Mouse (Mus musculus) gastrocnemius, postnatal 25 days (tissue): ENCODE data around the gene Wrb. TPM values are rescaled to one million over a fixed set of nuclear protein-coding genes. Genes with fewer than 3 reads are reported as not detected.
"Not testable (repeated sequence)": the region's sequence is repeated elsewhere in the genome, so short reads cannot be mapped to it uniquely, and the experiment has no call there.

Source experiments
- DNase-seq: peaks from one replicate; pipeline ENCODE4 v3.0.0; 2022
- long read RNA-seq, 2 experiments: library from polyadenylated mRNA; stranded (forward); transcript quantifications; one replicate each; pipeline ENCODE4 v2.0.0; 2021
- total RNA-seq, 2 experiments: library from RNA; stranded (reverse); gene quantifications; 1 replicate in 1 of 2; 2 replicates in 1 of 2; pipeline ENCODE4 v1.2.3; 2021

Gene Wrb
- 1 to 10 TPM; 9.5 to 9.8 TPM for total RNA-seq
- long read RNA-seq, experiment 1, transcript Wrb-201 (5 exons, 2,495 nt): major isoform, 6 of 8 reads
- long read RNA-seq, experiment 1, partial matches to known transcripts: 0 of 8 reads
- long read RNA-seq, experiment 1, other reads (novel, unspliced or antisense): 2 of 8 reads
- long read RNA-seq, experiment 2, transcript Wrb-201 (5 exons, 2,495 nt): major isoform, 10 of 14 reads
- long read RNA-seq, experiment 2, partial matches to known transcripts: 0 of 14 reads
- long read RNA-seq, experiment 2, other reads (novel, unspliced or antisense): 3 of 14 reads

- peak; percentile 100 for DNase-seq
These were observed at the start of gene Wrb for GRCm38 (mm10) chr16:96145110-96145800. Wrb (plus strand) TSS chr16:96145407.

GRCm38 (mm10) chr16:96095966-96096365 lies 49.2 kb upstream of the Wrb start:
- no peak for DNase-seq

- not testable (repeated sequence) for DNase-seq
These were observed 47.4 kb upstream of the Wrb start for GRCm38 (mm10) chr16:96097811-96098210.

- DNase-seq: no peak
These were observed 42.2 kb upstream of the Wrb start for GRCm38 (mm10) chr16:96103036-96103435.

GRCm38 (mm10) chr16:96109673-96110072 lies 35.5 kb upstream of the Wrb start:
- no peak for DNase-seq

- no peak for DNase-seq
These were observed 34.4 kb upstream of the Wrb start for GRCm38 (mm10) chr16:96110655-96111345.

- no peak for DNase-seq
These were observed 32.4 kb upstream of the Wrb start for GRCm38 (mm10) chr16:96112769-96113168.

- DNase-seq: no peak
These were observed 30.5 kb upstream of the Wrb start for GRCm38 (mm10) chr16:96114729-96115128.

- no peak for DNase-seq
These were observed 25.1 kb upstream of the Wrb start for GRCm38 (mm10) chr16:96120022-96120623.

GRCm38 (mm10) chr16:96126684-96127171 lies 18.5 kb upstream of the Wrb start:
- no peak for DNase-seq

- no peak for DNase-seq
These were observed 17.9 kb upstream of the Wrb start for GRCm38 (mm10) chr16:96127288-96127656.

- peak; percentile 99 for DNase-seq
These were observed 17.4 kb upstream of the Wrb start, which contains the start of gene Hmgn1 for GRCm38 (mm10) chr16:96127657-96128344. Hmgn1 (minus strand) TSS chr16:96127729.

GRCm38 (mm10) chr16:96128466-96128865 lies 16.7 kb upstream of the Wrb start:
- no peak for DNase-seq

- not testable (repeated sequence) for DNase-seq
These were observed 478 bp upstream of the Wrb start for GRCm38 (mm10) chr16:96144748-96145109.

- DNase-seq: no peak
These were observed 607 bp downstream of the Wrb start for GRCm38 (mm10) chr16:96145814-96146213.

- DNase-seq: no peak
These were observed 3.6 kb downstream of the Wrb start for GRCm38 (mm10) chr16:96148834-96149233.

- no peak for DNase-seq
These were observed 4.1 kb downstream of the Wrb start for GRCm38 (mm10) chr16:96149311-96149710.

- DNase-seq: peak; percentile 36
These were observed 5.8 kb downstream of the Wrb start for GRCm38 (mm10) chr16:96150995-96151394.

- peak; percentile 60 for DNase-seq
These were observed 6.3 kb downstream of the Wrb start for GRCm38 (mm10) chr16:96151551-96151950.

- no peak for DNase-seq
These were observed 9.3 kb downstream of the Wrb start for GRCm38 (mm10) chr16:96154476-96154875.

GRCm38 (mm10) chr16:96156019-96156418 lies 10.8 kb downstream of the Wrb start:
- no peak for DNase-seq

GRCm38 (mm10) chr16:96157171-96157570 lies 12.0 kb downstream of the Wrb start:
- no peak for DNase-seq
